Mouse (Mus musculus) liver, adult 2 months (tissue): ENCODE results near the gene H6pd. TPM values are rescaled to one million over a fixed set of nuclear protein-coding genes. Genes with fewer than 3 reads are reported as not detected.

Experiments
- DNase-seq: peaks from one replicate; pipeline ENCODE4 v3.0.0-alpha.2; 2011; ENCODE audit warnings: low read depth, low spot score; ENCODE audit errors: extremely low read depth
- H3K27ac ChIP-seq: fragments of 200-500 bp; replicated peaks from 2 replicates; pipeline ENCODE4 v1.5.1; 2012; ENCODE audit warnings: low read depth, mild to moderate bottlenecking, control low read depth, inconsistent platforms, low read length; ENCODE audit not compliant: insufficient read depth
- H3K27me3 ChIP-seq: fragments of 200-500 bp; 2 replicates; pipeline ENCODE4 v1.6.1; 2012; ENCODE audit warnings: mild to moderate bottlenecking, moderate library complexity, low read length, inconsistent platforms; ENCODE audit not compliant: control insufficient read depth, insufficient read depth
- H3K36me3 ChIP-seq: fragments of 200-500 bp; 2 replicates; pipeline ENCODE4 v1.6.1; 2012; ENCODE audit warnings: low read length, inconsistent platforms; ENCODE audit not compliant: control insufficient read depth, insufficient read depth
- H3K4me1 ChIP-seq: fragments of 200-500 bp; 2 replicates; pipeline ENCODE4 v1.6.1; 2011; ENCODE audit warnings: low read length; ENCODE audit not compliant: control insufficient read depth, insufficient read depth
- H3K4me3 ChIP-seq: fragments of 200-500 bp; 2 replicates; pipeline ENCODE4 v1.5.1; 2011; ENCODE audit warnings: low read depth, mild to moderate bottlenecking, control low read depth, low read length, moderate library complexity; ENCODE audit not compliant: insufficient read depth
- H3K79me2 ChIP-seq: fragments of 200-500 bp; 2 replicates; pipeline ENCODE4 v1.6.1; 2012; ENCODE audit warnings: inconsistent platforms, mild to moderate bottlenecking, low read length, moderate library complexity; ENCODE audit not compliant: control insufficient read depth, insufficient read depth
- H3K9ac ChIP-seq: fragments of 200-500 bp; 2 replicates; pipeline ENCODE4 v1.6.1; 2012; ENCODE audit warnings: low read depth, mild to moderate bottlenecking, control low read depth, inconsistent platforms, low read length
- CTCF ChIP-seq: fragments of 200-500 bp; IDR thresholded peaks from 2 replicates; pipeline ENCODE4 v1.5.1; 2011; ENCODE audit warnings: low read depth, low read length, control low read depth
- POLR2A ChIP-seq: fragments of 200-500 bp; IDR thresholded peaks from 2 replicates; pipeline ENCODE4 v1.6.1; 2011; ENCODE audit warnings: low read length, control low read depth; ENCODE audit not compliant: insufficient read depth; ENCODE audit errors: extremely low read depth
- WGBS: fragments of 180-500 bp; shearing (Covaris S2); methylation state at CpG from one replicate; pipeline ENCODE4 v1.1.7; 2018; 5-methylcytosine and 5-hydroxymethylcytosine counted together
- polyA plus RNA-seq: library from polyadenylated mRNA; depleted of rRNA; stranded (reverse); fragments of >200 nt; gene quantifications from 2 replicates; pipeline ENCODE4 v1.2.3, GENCODE M21; 2012
- total RNA-seq: library from RNA; depleted of rRNA; stranded (reverse); fragments of >200 nt; gene quantifications from 2 replicates; pipeline ENCODE4 v1.2.3, GENCODE M21; 2014

Gene H6pd
- total and polyA plus RNA-seq, 2 experiments: 121 to 205 TPM

- WGBS: 16% methylated on average over 9 of the region's 9 CpGs
Measured at GRCm38 (mm10) chr4:149990954-149991633, 17.7 kb downstream of the H6pd start.

GRCm38 (mm10) chr4:149990212-149990953, 18.4 kb downstream of the H6pd start:
- 13% methylated on average over 8 of the region's 8 CpGs for whole genome bisulfite sequencing
- TF ChIP-seq CTCF (no peak), POLR2A (no peak)
- H3K4me1 ChIP-seq: peaks cover 68% of the 10 kb centered on the region
- no peaks in the 10 kb centered on the region for H3K27me3 ChIP-seq
- H3K27ac ChIP-seq: peak overlapping the region; percentile 63
- peak overlapping the region; percentile 38 for H3K9ac ChIP-seq
- peak; percentile 87 for DNase-seq
- peaks cover 49% of the 10 kb centered on the region for H3K36me3 ChIP-seq
- peaks cover 23% of the 10 kb centered on the region; the same call in 1 of the 2 replicates for H3K79me2 ChIP-seq
- H3K4me3 ChIP-seq: peak overlapping the region; percentile 47; the same call in 1 of the 2 replicates

More at GRCm38 (mm10) chr4:149990954-149991633, 17.7 kb downstream of the H6pd start:
- TF ChIP-seq CTCF: no peak
- TF ChIP-seq POLR2A: 0 out of 2 replicates have a peak, but pooled peaks have one; percentile 19
- DNase-seq: peak; percentile 80
- Histone ChIP-seq H3K4me3 (peak overlapping the region; percentile 47; the same call in 1 of the 2 replicates), H3K36me3 (peaks cover 52% of the 10 kb centered on the region), H3K79me2 (peaks cover 24% of the 10 kb centered on the region; the same call in 1 of the 2 replicates), H3K27me3 (no peaks in the 10 kb centered on the region), H3K4me1 (peaks cover 68% of the 10 kb centered on the region), H3K27ac (peak overlapping the region; percentile 63), H3K9ac (peak overlapping the region; percentile 38)

- TF ChIP-seq CTCF: no peak
- TF ChIP-seq POLR2A: no peak
- DNase-seq: peak; percentile 98
- Histone ChIP-seq H3K4me1 (peaks cover 71% of the 10 kb centered on the region), H3K27ac (peak overlapping the region; percentile 73), H3K27me3 (no peaks in the 10 kb centered on the region), H3K9ac (peak overlapping the region; percentile 56), H3K79me2 (peaks cover 19% of the 10 kb centered on the region; the same call in 1 of the 2 replicates), H3K4me3 (peak overlapping the region; percentile 30; the same call in 1 of the 2 replicates), H3K36me3 (peaks cover 48% of the 10 kb centered on the region)
- under 1% methylated on average over 21 of the region's 21 CpGs for WGBS
Measured at GRCm38 (mm10) chr4:149988931-149989556, 19.8 kb downstream of the H6pd start.

- no peak overlapping the region for H3K4me3 ChIP-seq
- H3K27me3 ChIP-seq: no peaks in the 10 kb centered on the region
- DNase-seq: peak; percentile 29
- WGBS: 48% methylated on average over 6 of the region's 6 CpGs
- H3K27ac ChIP-seq: no peak overlapping the region
- H3K36me3 ChIP-seq: peaks cover 47% of the 10 kb centered on the region
- H3K4me1 ChIP-seq: peaks cover 72% of the 10 kb centered on the region
- H3K9ac ChIP-seq: no peak overlapping the region
- H3K79me2 ChIP-seq: peaks cover 19% of the 10 kb centered on the region; the same call in 1 of the 2 replicates
- TF ChIP-seq CTCF: no peak
Measured at GRCm38 (mm10) chr4:149988301-149988700, 20.5 kb downstream of the H6pd start.

- DNase-seq: peak; percentile 57
- Histone ChIP-seq H3K36me3 (peaks cover 39% of the 10 kb centered on the region), H3K9ac (no peak overlapping the region), H3K79me2 (peaks cover 12% of the 10 kb centered on the region; the same call in 1 of the 2 replicates), H3K27me3 (no peaks in the 10 kb centered on the region), H3K27ac (no peak overlapping the region), H3K4me3 (no peak overlapping the region), H3K4me1 (peaks cover 70% of the 10 kb centered on the region)
- TF ChIP-seq POLR2A: no peak
- TF ChIP-seq CTCF: no peak
- 66% methylated on average over 10 of the region's 10 CpGs for WGBS
Measured at GRCm38 (mm10) chr4:149986671-149987417, 22.0 kb downstream of the H6pd start.
